Mouse (Mus musculus): ENCODE data around the gene Wdr54. TPM values are rescaled to one million over a fixed set of nuclear protein-coding genes. Genes with fewer than 3 reads are reported as not detected.

Wdr54 gene
- 4.2 and 6.8 TPM in 2 replicates for polyA plus RNA-seq (2016; fragmentation: Nextera tagmentation; extraction: Ambion mirVana)

DNA sequence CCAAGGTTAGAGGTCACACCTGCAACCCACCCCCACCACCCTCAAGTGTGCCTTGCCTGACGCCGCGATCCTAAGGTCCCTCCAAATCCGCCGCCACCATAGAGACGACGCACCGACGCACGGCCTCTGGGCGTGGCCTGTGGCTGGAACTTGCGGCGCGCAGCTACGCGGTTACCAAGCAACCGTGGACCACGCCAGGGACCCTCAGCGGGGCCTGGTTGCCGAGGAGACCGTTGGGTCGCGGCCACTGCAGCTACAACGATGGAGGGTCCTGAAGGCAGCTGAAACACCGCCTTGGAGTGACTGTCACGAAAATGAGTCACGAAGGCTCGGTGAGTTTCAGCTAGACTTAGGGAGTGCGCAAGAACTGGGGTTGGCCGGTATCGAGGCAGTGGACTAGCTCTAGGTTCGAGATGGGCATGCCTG is at the start of gene Wdr54, which contains the start of gene 1700003E16Rik:
Gene Wdr54, minus strand, starts transcription at position 139 of the 426 bp plus-strand sequence.
Gene 1700003E16Rik, plus strand, starts transcription at position 146 of the 426 bp plus-strand sequence.
- no peak within 1 kb of the TSS for H3K27ac ChIP-seq (ENCODE audit: poor library complexity, severe bottlenecking)
- H3K9me3 ChIP-seq (replicated peaks): no peaks in the 10 kb centered on the region
- peak within 1 kb of the TSS; percentile 60 for H3K4me3 ChIP-seq
- H3K4me1 ChIP-seq (replicated peaks): peaks cover 16% of the 10 kb centered on the region
- peak within 1 kb of the TSS; percentile 88 for H3K4me2 ChIP-seq
- 2% methylated on average over 32 of the region's 32 CpGs for WGBS
- H3K9ac ChIP-seq: peak within 1 kb of the TSS; percentile 71
- peaks cover 18% of the 10 kb centered on the region for H3K36me3 ChIP-seq
- H3K27me3 ChIP-seq (replicated peaks): peaks cover 29% of the 10 kb centered on the region
- ATAC-seq (ENCODE audit: insufficient number of reproducible peaks, low FRiP score): peak; percentile 78

DNA sequence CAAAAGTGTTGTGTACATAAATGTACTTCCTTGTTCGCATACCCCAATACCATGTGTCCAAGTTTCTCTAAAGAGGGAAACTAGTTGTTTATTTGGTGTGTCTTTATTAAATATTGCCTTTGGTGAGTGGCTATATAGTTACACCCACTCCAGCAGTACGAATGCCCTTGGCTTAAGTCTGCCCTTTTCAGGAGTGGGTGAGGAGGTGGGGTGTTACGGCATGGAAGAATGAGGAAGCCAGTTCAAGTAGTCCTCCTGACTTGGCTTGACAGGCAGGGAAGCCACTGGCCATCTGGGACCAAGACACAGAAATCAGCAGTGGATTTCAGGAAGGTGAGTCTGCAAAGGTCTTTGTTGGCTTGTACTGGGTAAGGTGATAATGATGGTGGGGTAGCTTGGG is 49.7 kb upstream of the Wdr54 start:
- Histone ChIP-seq H3K36me3 (peaks cover 9% of the 10 kb centered on the region; the same call in 1 of the 2 replicates), H3K4me3 (no peak overlapping the region), H3K27me3 (replicated peaks) (no peaks in the 10 kb centered on the region), H3K9ac (no peak overlapping the region), H3K4me1 (replicated peaks) (peaks cover 14% of the 10 kb centered on the region; the same call in 1 of the 2 replicates), H3K27ac (ENCODE audit: poor library complexity, severe bottlenecking) (no peak overlapping the region), H3K9me3 (replicated peaks) (no peaks in the 10 kb centered on the region), H3K4me2 (no peak overlapping the region)
- WGBS: 89% methylated on average over 3 of the region's 3 CpGs
- no peak for ATAC-seq (ENCODE audit: insufficient number of reproducible peaks, low FRiP score)

- no peak overlapping the region for H3K9ac ChIP-seq
- H3K27me3 ChIP-seq (replicated peaks): no peaks in the 10 kb centered on the region
- H3K36me3 ChIP-seq: peaks cover 32% of the 10 kb centered on the region
- H3K4me3 ChIP-seq: no peak overlapping the region
- H3K4me2 ChIP-seq: no peak overlapping the region
- 86% methylated on average over 4 of the region's 4 CpGs for WGBS
- no peak for ATAC-seq (ENCODE audit: insufficient number of reproducible peaks, low FRiP score)
- H3K4me1 ChIP-seq (replicated peaks): peaks cover 9% of the 10 kb centered on the region; the same call in 1 of the 2 replicates
- H3K27ac ChIP-seq (ENCODE audit: poor library complexity, severe bottlenecking): no peak overlapping the region
- no peaks in the 10 kb centered on the region for H3K9me3 ChIP-seq (replicated peaks)
Measured at GRCm38 (mm10) chr6:83203320-83203719, 47.1 kb upstream of the Wdr54 start.

DNA sequence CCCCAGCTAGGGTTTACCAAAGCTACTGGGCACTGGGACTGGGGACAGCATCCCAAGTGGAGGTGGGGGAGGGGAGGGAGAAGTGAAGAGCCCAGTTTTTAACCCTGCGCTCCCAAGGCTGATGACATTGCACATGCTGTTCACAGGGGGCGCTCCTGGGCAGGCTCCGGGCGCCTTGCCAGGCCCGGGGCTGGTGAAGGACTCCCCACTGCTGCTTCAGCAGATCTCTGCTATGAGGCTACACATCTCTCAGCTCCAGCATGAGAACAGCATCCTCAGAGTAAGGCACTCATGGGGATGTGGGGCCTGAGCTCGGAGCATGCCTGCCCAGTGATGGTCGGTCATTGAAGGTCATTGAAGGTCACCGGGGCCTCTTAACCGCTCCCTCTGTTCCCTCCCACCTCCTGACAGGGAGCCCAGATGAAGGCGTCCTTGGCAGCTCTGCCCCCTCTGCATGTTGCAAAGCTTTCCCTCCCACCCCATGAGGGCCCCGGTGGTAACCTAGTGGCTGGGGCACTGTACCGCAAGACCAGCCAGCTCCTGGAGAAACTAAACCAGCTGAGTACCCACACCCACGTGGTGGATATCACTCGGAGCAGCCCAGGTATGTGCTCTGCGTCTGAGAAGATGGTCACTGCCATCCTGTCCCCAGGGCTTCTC is 41.3 kb upstream of the Wdr54 start:
- H3K36me3 ChIP-seq: peaks cover 90% of the 10 kb centered on the region
- 37% methylated on average over 15 of the region's 15 CpGs for WGBS
- H3K9me3 ChIP-seq (replicated peaks): no peaks in the 10 kb centered on the region
- H3K9ac ChIP-seq: no peak overlapping the region
- peak; percentile 34; the same call in 1 of the 2 replicates for ATAC-seq (ENCODE audit: insufficient number of reproducible peaks, low FRiP score)
- peaks cover 18% of the 10 kb centered on the region for H3K4me1 ChIP-seq (replicated peaks)
- no peaks in the 10 kb centered on the region for H3K27me3 ChIP-seq (replicated peaks)
- no peak overlapping the region for H3K4me2 ChIP-seq
- peak overlapping the region; percentile 1 for H3K27ac ChIP-seq (ENCODE audit: poor library complexity, severe bottlenecking)
- no peak overlapping the region for H3K4me3 ChIP-seq

DNA sequence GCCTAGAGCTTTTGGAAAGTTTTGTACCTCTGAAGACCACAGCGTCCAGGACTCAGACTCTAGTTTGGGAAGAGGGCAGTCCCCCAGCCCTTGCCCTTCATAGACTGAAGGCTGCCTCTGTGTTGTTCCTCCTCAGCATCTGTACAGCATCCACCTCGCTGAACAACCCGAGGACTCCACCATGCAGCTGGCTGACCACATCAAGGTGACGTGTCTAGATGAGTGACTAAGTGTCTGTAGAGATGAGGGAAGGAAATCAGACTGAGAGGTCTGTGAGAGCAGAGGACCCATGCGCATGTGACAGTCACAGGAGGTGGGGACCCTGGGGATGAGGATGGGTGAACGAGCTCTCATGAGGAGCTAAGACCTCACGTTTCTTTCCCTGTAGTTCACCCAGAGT is 37.4 kb upstream of the Wdr54 start:
- Histone ChIP-seq H3K27ac (ENCODE audit: poor library complexity, severe bottlenecking) (no peak overlapping the region), H3K9me3 (replicated peaks) (no peaks in the 10 kb centered on the region), H3K27me3 (replicated peaks) (no peaks in the 10 kb centered on the region), H3K9ac (no peak overlapping the region), H3K4me1 (replicated peaks) (peaks cover 19% of the 10 kb centered on the region), H3K4me3 (no peak overlapping the region), H3K4me2 (no peak overlapping the region), H3K36me3 (peaks cover 100% of the 10 kb centered on the region)
- 87% methylated on average over 7 of the region's 7 CpGs for WGBS
- no peak for ATAC-seq (ENCODE audit: insufficient number of reproducible peaks, low FRiP score)

GRCm38 (mm10) chr6:83186946-83187345 is 30.7 kb upstream of the Wdr54 start:
- no peak for ATAC-seq (ENCODE audit: insufficient number of reproducible peaks, low FRiP score)
- peaks cover 22% of the 10 kb centered on the region for H3K4me1 ChIP-seq (replicated peaks)
- no peak overlapping the region for H3K4me2 ChIP-seq
- 78% methylated on average over 2 of the region's 2 CpGs for WGBS
- no peak overlapping the region for H3K27ac ChIP-seq (ENCODE audit: poor library complexity, severe bottlenecking)
- H3K36me3 ChIP-seq: peaks cover 74% of the 10 kb centered on the region
- no peaks in the 10 kb centered on the region for H3K9me3 ChIP-seq (replicated peaks)
- no peaks in the 10 kb centered on the region for H3K27me3 ChIP-seq (replicated peaks)
- no peak overlapping the region for H3K4me3 ChIP-seq
- H3K9ac ChIP-seq: no peak overlapping the region

DNA sequence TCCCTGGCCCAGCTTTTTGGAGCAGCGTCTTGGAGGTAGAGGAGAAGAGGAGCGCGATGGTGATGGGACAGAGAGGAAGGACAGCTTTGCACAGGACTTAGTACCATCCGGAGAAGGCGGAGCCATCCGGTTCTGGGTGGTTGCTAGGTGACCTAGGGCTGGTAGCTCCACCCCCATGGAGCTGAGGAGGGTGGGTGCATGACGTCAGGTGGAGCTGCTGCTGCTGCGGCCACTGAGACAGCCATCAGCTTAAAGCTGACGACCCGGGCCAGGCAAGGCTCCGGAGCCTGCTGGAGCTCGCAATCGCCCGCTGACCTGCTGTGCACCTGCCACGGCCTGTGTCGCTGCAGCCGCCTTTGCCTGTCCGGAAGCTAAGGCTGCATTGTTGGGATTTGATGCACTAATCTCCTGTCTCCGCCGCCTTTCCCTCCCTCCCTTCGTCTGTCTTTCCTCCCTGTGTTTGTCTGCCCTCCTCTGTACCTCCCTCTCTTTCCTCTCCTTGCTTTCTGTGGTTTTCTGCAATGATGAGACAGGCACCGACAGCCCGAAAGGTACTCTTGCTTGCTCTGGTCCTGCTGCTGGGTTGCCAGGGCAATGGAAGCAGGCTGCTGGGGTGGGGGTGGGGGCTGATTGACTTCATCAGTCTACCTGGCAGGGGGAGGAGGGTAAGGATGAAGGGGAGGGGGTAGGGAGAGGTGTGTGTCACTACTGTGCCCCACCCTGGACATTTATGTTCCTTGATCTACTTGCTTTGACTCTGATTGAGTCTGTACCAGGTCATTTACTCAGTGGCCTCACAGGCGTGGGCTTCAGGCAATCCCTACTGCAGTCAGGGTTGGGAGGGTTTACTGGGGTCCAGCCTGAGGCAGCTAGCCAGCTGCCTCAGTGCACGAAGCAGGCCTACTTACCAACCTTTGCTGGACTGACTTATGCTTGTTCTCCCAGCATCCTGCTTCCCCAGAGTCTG is 30.0 kb upstream of the Wdr54 start:
- H3K4me1 ChIP-seq (replicated peaks): peaks cover 22% of the 10 kb centered on the region
- H3K9me3 ChIP-seq (replicated peaks): no peaks in the 10 kb centered on the region
- peak; percentile 78 for ATAC-seq (ENCODE audit: insufficient number of reproducible peaks, low FRiP score)
- WGBS: 13% methylated on average over 25 of the region's 25 CpGs
- peak overlapping the region; percentile 62 for H3K4me2 ChIP-seq
- peak overlapping the region; percentile 20 for H3K4me3 ChIP-seq
- peak overlapping the region; percentile 51 for H3K9ac ChIP-seq
- H3K27ac ChIP-seq (ENCODE audit: poor library complexity, severe bottlenecking): no peak overlapping the region
- no peaks in the 10 kb centered on the region for H3K27me3 ChIP-seq (replicated peaks)
- peaks cover 67% of the 10 kb centered on the region for H3K36me3 ChIP-seq

DNA sequence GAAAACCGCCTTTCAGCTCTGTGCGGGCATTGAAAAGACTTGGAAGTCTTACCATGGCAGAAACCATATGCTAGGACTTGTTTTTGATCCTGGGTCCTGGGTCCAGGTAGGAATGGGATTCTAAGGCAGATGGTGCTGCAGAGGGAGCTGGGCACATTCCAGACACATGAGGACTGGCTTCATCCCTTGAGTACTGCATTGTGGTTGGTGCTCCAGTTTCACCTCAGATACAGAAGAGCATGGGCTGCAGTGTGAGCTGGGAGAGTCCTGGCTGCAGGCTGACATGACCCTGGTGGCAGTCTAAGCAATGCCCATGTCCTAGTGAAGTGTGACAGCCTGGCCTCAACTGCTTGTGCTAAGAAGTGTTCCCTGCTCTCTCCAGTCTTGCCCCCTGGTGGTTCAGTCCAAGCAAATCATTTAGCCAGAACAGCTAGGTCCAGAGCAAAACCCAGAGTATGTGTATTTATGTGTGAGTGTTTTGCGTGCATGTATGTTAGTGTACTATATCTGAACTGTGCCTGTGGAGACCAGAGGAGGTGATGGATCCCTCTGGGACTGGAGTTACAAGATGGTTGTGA is 28.8 kb upstream of the Wdr54 start:
- Histone ChIP-seq H3K9ac (no peak overlapping the region), H3K36me3 (peaks cover 54% of the 10 kb centered on the region), H3K4me2 (no peak overlapping the region), H3K4me3 (no peak overlapping the region), H3K9me3 (replicated peaks) (no peaks in the 10 kb centered on the region), H3K27ac (ENCODE audit: poor library complexity, severe bottlenecking) (no peak overlapping the region), H3K4me1 (replicated peaks) (peaks cover 27% of the 10 kb centered on the region), H3K27me3 (replicated peaks) (no peaks in the 10 kb centered on the region)
- 97% methylated on average over 3 of the region's 3 CpGs for WGBS
- ATAC-seq (ENCODE audit: insufficient number of reproducible peaks, low FRiP score): no peak

- Histone ChIP-seq H3K9ac (no peak overlapping the region), H3K4me3 (no peak overlapping the region), H3K36me3 (peaks cover 36% of the 10 kb centered on the region), H3K27me3 (replicated peaks) (no peaks in the 10 kb centered on the region), H3K4me2 (no peak overlapping the region), H3K9me3 (replicated peaks) (no peaks in the 10 kb centered on the region), H3K4me1 (replicated peaks) (peaks cover 28% of the 10 kb centered on the region), H3K27ac (ENCODE audit: poor library complexity, severe bottlenecking) (no peak overlapping the region)
- no peak for ATAC-seq (ENCODE audit: insufficient number of reproducible peaks, low FRiP score)
- 77% methylated on average over 6 of the region's 6 CpGs for WGBS
Measured at GRCm38 (mm10) chr6:83180605-83181004, 24.4 kb upstream of the Wdr54 start.

DNA sequence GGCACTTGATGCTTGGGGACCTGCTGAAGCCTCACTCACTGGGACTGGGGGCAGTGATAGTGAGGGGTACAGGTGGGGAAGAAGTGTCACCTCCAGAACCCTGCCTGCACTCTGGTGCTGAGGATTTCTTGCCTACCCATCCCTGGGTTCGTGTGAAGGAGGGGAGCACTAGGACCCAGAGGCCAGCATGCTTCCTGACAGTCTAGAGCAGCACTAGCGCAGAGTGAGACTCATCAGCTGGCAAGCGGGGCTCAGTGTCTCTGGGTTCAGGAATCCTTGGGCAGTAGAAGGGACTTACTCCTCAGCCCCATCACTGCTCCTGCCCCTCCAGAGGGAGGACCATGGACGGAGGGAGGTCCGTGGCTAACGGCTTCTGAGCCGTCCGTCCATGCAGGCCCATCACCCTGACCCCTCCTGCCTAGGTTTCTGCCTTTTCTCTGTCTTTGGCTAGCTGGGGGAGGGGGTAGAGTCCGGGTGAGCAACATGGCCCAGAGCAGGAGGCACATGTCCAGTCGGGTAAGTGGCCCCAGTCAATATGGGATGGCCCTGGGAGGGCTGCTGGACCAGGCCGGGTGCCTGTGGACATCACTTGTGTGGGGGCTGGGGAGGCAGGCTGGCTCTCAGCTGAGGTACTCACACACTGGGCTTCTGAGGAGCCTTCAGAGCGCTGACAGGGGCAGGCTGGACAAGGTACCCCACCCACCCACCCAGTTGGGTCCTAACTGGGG is 23.4 kb upstream of the Wdr54 start:
- ATAC-seq (ENCODE audit: insufficient number of reproducible peaks, low FRiP score): peak; percentile 54
- Histone ChIP-seq H3K27me3 (replicated peaks) (no peaks in the 10 kb centered on the region), H3K9ac (peak overlapping the region; percentile 52), H3K9me3 (replicated peaks) (no peaks in the 10 kb centered on the region), H3K36me3 (peaks cover 31% of the 10 kb centered on the region), H3K4me1 (replicated peaks) (peaks cover 21% of the 10 kb centered on the region), H3K4me3 (peak overlapping the region; percentile 37), H3K27ac (ENCODE audit: poor library complexity, severe bottlenecking) (no peak overlapping the region), H3K4me2 (peak overlapping the region; percentile 73)
- 21% methylated on average over 12 of the region's 12 CpGs for WGBS
